Mouse (Mus musculus): ENCODE measurements around the gene Ap2a2.

GRCm38 (mm10) chr7:141569916-141570315 lies 7.9 kb downstream of the Ap2a2 start:
- TF ChIP-seq POLR2A (IDR thresholded peaks at IDR 0.05; ENCODE audit: insufficient read depth, low read depth, low read length) = no peak
- TF ChIP-seq CTCF (IDR thresholded peaks at IDR 0.05; ENCODE audit: insufficient read depth, low read depth, low read length) = no peak

All from olfactory bulb, adult 2 months (tissue).